Mouse (Mus musculus) CD4-positive helper T cell, adult 2 months (primary cell): Measurements from ENCODE around the gene Stoml2.
"Not testable (repeated sequence)": the region's sequence is repeated elsewhere in the genome, so short reads cannot be mapped to it uniquely, and the experiment has no call there.

Experiments
- DNase-seq: peaks from one replicate; pipeline ENCODE4 v3.0.0-alpha.2; 2012; ENCODE audit warnings: low read depth, missing footprints, low spot score

The Stoml2 gene

GRCm38 (mm10) chr4:43004951-43005350, 26.6 kb downstream of the Stoml2 start:
- DNase-seq, result no peak

- no peak for DNase-seq
Observed at GRCm38 (mm10) chr4:43002756-43003439, 28.6 kb downstream of the Stoml2 start.

- DNase-seq, result no peak
Observed at GRCm38 (mm10) chr4:43001272-43001671, 30.2 kb downstream of the Stoml2 start.

- peak; percentile 98 for DNase-seq
Observed at GRCm38 (mm10) chr4:43000141-43000986, 31.1 kb downstream of the Stoml2 start, which contains the start of gene Vcp. TSS of gene Vcp (minus strand) at chr4:43000507.

- DNase-seq, result peak; percentile 83
Observed at GRCm38 (mm10) chr4:42999451-43000140, 31.9 kb downstream of the Stoml2 start.

DNA sequence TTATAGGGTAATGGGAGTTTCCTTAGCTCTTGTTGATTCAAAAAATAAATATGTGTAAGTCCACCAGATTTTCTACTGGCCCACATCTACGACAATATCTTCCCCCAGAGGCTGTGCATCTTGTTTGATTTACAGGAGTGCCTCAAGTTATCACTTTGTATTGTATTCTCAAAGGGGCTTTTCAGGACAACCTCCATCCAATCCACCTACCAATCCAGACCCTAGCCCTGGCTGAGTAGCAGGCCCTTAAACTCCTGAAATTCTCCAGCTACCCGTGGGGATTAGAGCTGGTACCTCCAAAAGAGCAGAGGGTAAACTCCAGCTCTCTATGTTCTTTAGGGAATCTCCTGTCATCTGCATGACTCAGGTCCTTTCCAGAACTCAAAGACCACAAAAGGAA, 33.5 kb downstream of the Stoml2 start:
- no peak for DNase-seq

DNA sequence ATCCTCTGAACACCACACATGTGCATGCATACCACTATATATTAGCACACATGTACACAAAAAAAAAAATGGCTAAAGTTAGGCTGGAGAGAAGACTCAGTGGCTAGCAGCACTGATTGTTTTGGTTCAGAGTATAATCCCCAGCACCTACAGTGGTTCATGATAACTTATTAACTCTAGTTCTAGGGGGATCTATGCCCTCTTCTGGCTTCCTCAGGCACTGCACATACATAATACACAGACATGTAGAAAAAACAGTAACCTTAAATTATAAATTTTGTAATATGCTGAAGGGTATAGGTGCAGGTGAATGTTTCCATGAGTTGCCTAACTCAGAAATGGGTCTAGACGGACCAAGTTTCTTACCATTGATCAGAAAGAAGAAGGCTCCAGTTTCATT, 43.2 kb downstream of the Stoml2 start:
- DNase-seq, result no peak

- DNase-seq, result not testable (repeated sequence)
Observed at GRCm38 (mm10) chr4:42980467-42980866, 51.0 kb downstream of the Stoml2 start.

- DNase-seq, result peak; percentile 31
Observed at GRCm38 (mm10) chr4:42978062-42978461, 53.4 kb downstream of the Stoml2 start.
